Mouse (Mus musculus) bone marrow macrophage, adult 2 months (primary cell): Measurements from ENCODE around the gene Mpp1. TPM values are rescaled to one million over a fixed set of nuclear protein-coding genes. Genes with fewer than 3 reads are reported as not detected.

ENCODE experiments used
- H3K27ac ChIP-seq: 2 replicates; pipeline ENCODE4 v1.5.1; 2012; ENCODE audit warnings: low read depth, low read length; ENCODE audit not compliant: insufficient read depth
- H3K4me1 ChIP-seq: 2 replicates; pipeline ENCODE4 v1.6.1; 2012; ENCODE audit warnings: low read length; ENCODE audit not compliant: control insufficient read depth, insufficient read depth
- H3K4me3 ChIP-seq: 2 replicates; pipeline ENCODE4 v1.5.1; 2012; ENCODE audit warnings: mild to moderate bottlenecking, low read length, moderate library complexity; ENCODE audit not compliant: insufficient read depth
- CTCF ChIP-seq: IDR thresholded peaks from 2 replicates; pipeline ENCODE4 v1.5.1; 2012; ENCODE audit warnings: low read depth, mild to moderate bottlenecking, low read length, moderate library complexity
- POLR2A ChIP-seq: IDR thresholded peaks from 2 replicates; pipeline ENCODE4 v1.6.1; 2012; ENCODE audit warnings: mild to moderate bottlenecking, low read depth, low read length, borderline replicate concordance
- polyA plus RNA-seq: library from polyadenylated mRNA; stranded (reverse); fragments of >200 nt; gene quantifications from 2 replicates; pipeline ENCODE4 v1.2.4, GENCODE M21; 2012; ENCODE audit not compliant: missing spikeins, insufficient read depth, insufficient read length

Gene Mpp1
- polyA plus RNA-seq, 1 experiment: 354 TPM

DNA sequence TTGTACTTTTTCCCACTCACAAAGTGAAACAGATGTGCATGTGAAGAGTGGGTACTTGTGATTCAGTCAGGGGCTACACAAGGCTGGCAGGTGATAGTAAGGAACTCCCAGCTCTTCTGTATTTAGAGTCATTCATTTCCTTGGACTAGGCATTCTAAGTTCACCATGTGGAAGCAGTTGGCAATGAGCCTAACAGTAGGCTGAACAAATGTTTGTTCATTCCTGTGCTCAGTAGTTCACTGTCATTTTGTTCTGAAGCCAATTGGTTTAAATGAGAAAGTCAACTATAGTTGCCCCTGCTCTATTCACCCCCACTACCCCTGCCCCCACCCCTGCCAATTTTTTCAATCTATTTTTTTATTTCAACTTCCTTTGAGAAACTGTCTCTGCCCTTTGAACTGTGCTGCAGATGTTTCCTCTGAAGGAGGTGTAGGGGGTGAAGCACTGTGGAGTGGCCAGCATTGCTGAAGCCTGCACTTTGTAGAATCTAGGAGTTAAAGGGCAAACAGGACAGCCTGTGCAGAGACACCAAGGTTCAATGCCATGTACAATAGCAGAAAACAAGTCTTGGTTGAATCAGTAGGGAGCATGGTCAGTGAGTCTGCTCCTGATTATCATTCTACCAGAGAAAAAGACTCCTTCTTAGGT is 2.4 kb downstream of the Mpp1 start:
- Histone ChIP-seq H3K4me3 (peak overlapping the region; percentile 45), H3K4me1 (peaks cover 4% of the 10 kb centered on the region; the same call in 1 of the 2 replicates), H3K27ac (peak overlapping the region; percentile 93)
- no peak for TF ChIP-seq CTCF
- no peak for TF ChIP-seq POLR2A

DNA sequence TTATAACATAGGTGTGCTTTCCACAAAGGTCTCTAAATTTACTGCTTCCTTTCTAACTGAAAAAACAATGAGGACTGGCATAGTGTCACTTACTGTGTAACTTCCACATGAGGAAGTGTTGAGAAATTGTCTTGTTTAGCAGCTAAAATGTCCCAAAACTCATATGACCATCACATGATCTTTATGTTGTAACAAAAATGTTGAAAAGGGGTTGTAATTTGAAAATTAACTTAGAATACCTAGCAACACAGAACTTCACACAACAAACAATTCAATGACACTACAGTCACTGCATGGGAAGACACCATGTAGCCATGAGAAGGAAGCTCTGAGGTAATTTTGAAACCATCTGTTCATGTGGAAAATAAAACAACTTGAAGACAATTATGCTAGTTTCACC is 3.9 kb downstream of the Mpp1 start:
- TF ChIP-seq CTCF: no peak
- no peak for TF ChIP-seq POLR2A
- peak overlapping the region; percentile 93 for H3K27ac ChIP-seq
- peaks cover 4% of the 10 kb centered on the region; the same call in 1 of the 2 replicates for H3K4me1 ChIP-seq
- no peak overlapping the region for H3K4me3 ChIP-seq

- H3K27ac ChIP-seq: no peak overlapping the region
- peaks cover 4% of the 10 kb centered on the region; the same call in 1 of the 2 replicates for H3K4me1 ChIP-seq
- H3K4me3 ChIP-seq: no peak overlapping the region
- TF ChIP-seq CTCF (no peak), POLR2A (no peak)
Observed at GRCm38 (mm10) chrX:75125606-75126005, 5.2 kb downstream of the Mpp1 start.

DNA sequence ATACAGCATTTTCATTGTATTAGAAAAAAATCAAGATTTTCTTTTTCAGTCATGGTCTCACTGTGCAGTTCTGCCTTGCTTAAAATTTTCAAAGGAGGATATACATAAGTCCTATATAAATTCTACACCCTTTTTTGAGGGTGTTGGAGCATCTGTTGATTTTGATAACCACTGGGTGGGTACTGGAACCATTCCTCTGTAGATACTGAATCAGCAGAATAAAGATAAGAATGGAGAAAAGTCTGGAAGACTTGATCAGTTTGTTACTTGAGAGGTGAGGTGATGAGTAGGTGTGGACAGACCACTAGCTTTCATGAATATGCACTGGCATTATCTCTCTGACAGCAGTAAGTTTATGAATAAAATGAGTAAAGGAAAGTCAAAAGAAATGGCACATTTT is 15.3 kb downstream of the Mpp1 start:
- Histone ChIP-seq H3K4me3 (no peak overlapping the region), H3K4me1 (no peaks in the 10 kb centered on the region), H3K27ac (no peak overlapping the region)
- TF ChIP-seq CTCF (no peak), POLR2A (no peak)

- TF ChIP-seq CTCF (no peak), POLR2A (no peak)
- H3K4me3 ChIP-seq: no peak overlapping the region
- H3K4me1 ChIP-seq: peaks cover 9% of the 10 kb centered on the region
- H3K27ac ChIP-seq: no peak overlapping the region
Observed at GRCm38 (mm10) chrX:75102293-75102692, 28.5 kb downstream of the Mpp1 start.

GRCm38 (mm10) chrX:75098799-75099198 is 32.0 kb downstream of the Mpp1 start:
- H3K4me3 ChIP-seq: peak overlapping the region; percentile 17; the same call in 1 of the 2 replicates
- H3K27ac ChIP-seq: no peak overlapping the region
- TF ChIP-seq CTCF (no peak), POLR2A (no peak)
- peaks cover 9% of the 10 kb centered on the region for H3K4me1 ChIP-seq

GRCm38 (mm10) chrX:75096163-75096770 is 34.5 kb downstream of the Mpp1 start:
- H3K4me1 ChIP-seq: peaks cover 9% of the 10 kb centered on the region
- peak overlapping the region; percentile 76 for H3K4me3 ChIP-seq
- H3K27ac ChIP-seq: peak overlapping the region; percentile 51
- TF ChIP-seq CTCF (no peak), POLR2A (no peak)

DNA sequence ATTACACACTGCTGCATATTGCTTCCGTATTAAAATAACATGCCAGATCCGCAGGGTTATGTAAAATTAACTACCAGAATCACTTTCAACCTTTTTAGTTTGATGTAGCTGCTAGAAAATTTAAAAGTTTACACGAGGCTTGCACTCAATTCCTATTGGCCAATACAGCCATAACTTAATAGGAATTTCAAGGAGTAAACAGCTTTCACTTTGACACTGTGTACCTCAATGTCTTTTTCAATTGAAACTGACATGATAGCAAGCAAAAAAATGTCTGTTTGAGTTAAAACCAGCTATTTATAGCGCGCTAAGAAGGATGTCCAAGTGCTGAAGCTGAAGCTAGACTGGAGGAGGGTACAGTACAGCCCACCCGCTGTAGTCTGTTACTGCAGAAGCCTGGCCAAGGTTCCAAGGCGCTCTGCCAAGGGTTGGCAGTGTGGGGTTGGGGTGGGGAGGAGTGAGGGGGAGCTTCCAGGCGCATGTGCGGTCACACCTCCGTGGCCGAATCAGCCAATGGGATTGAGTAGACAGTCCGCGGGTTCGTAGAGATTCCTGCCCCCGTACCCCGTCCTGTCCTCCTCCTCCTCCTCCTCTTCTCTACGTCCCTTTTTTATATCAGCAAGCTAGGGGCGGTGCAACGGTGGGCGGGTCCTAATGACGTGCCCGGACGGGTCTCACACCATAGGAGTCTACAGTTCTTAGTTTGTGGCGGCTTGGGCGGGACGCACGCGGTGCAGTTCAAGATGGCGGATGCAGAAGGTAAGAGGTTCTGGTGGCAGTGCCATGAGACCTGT is 35.2 kb downstream of the Mpp1 start, which contains the start of gene Dkc1:
Gene Dkc1 (plus strand): TSS at position 486 of the 794 bp plus-strand sequence.
- Histone ChIP-seq H3K4me1 (peaks cover 9% of the 10 kb centered on the region), H3K4me3 (peak within 1 kb of the TSS; percentile 76), H3K27ac (peak within 1 kb of the TSS; percentile 53)
- TF ChIP-seq POLR2A (no peak), CTCF (no peak)

- no peak overlapping the region for H3K27ac ChIP-seq
- H3K4me3 ChIP-seq: no peak overlapping the region
- peaks cover 2% of the 10 kb centered on the region; the same call in 1 of the 2 replicates for H3K4me1 ChIP-seq
- TF ChIP-seq CTCF: no peak
- TF ChIP-seq POLR2A: no peak
Observed at GRCm38 (mm10) chrX:75085654-75086053, 45.2 kb downstream of the Mpp1 start.
